Mouse (Mus musculus): ENCODE measurements around the gene Tmem201. TPM values are rescaled to one million over a fixed set of nuclear protein-coding genes. Genes with fewer than 3 reads are reported as not detected.
A peak's percentile ranks its signal among the peaks of the same experiment; 100 is the strongest.

Gene Tmem201
- polyA plus RNA-seq (2012; rRNA removed): 34.0 TPM in 2 replicates

DNA sequence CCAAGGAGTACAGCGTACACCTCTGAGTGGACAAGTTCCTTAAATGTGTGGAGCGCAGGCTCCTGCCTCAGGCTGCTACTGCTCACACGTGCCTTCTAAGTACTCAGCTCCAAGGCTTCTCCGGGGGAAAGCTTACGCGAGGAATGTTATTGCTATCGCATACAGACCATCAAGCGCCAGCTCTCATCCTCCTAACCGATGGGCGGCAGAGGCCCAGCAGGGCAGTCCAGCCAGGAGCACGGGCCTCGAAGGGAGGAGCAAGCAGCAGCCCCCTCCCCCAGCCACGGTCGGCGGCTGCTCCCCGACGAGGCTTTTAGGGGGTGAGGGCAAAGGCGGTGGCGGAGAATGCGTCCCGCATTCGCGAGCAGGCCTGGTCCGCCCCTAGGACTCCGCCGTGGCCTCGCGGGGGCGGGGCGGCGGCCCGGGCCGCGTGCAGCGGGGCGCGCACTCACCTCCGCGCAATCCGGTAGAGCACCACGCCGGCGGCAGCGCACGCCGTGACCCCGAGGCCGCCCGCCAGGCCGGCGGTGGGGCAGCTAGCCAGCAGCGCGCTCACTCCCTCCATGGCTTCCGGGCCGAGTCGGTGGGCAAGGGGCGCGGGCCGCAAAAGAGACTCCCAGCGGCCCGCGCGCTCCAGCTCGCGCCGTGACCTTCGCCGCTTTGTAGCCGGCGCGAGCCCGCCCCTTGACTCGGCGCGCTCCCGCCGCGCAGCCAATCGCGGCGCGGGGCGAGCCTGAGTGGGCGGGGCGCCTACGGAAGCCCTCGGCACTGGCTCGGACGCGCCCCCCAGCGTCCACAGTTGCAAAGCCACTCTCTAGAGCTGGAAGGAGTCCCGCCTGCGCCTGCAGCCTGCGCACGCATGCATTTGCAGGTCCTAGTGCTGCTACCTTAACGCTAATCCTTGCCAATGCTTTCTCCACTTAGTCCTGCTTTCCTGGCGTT lies at the start of gene Tmem201:
Gene Tmem201, minus strand, starts transcription at position 662 of the 942 bp plus-strand sequence.
- TF ChIP-seq CTCF (IDR thresholded peaks at IDR 0.05; ENCODE audit: insufficient read depth, low read length) (peak; percentile 43), POLR2A (IDR thresholded peaks at IDR 0.05; ENCODE audit: borderline replicate concordance, extremely low read depth, low read depth, low read length) (0 out of 2 replicates have a peak, but pooled peaks have one; percentile 4)
- DNase-seq: peak; percentile 91
- 1% methylated on average over 93 of the region's 97 CpGs for WGBS
- Histone ChIP-seq H3K4me3 (replicated peaks; ENCODE audit: extremely low read depth, low read depth, low read length) (peak within 1 kb of the TSS; percentile 81), H3K4me1 (ENCODE audit: control insufficient read depth, insufficient read depth, low read length) (peaks cover 11% of the 10 kb centered on the region)

DNA sequence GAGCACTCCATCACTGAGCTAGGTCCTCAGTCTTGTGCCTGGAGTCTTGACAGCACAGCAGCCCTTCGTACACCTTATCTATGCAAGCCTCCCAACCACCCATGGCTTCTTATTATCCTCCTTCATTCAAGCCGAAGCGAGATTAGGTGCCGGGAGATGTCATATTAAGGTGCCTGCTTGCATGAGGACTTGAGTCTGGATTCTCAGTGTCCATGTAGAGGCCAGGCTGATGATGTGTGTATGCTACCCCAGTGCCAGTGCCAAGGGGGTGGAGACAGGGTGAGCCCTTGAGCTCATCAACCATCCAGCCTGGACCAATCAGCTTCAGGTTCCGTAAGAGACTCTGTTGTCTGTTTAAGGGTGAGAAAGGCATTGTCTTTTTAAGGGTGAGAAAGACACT lies 47.1 kb upstream of the Tmem201 start:
- TF ChIP-seq CTCF (IDR thresholded peaks at IDR 0.05; ENCODE audit: insufficient read depth, low read length) (no peak), POLR2A (IDR thresholded peaks at IDR 0.05; ENCODE audit: borderline replicate concordance, extremely low read depth, low read depth, low read length) (no peak)
- WGBS: 80% methylated on average over 5 of the region's 5 CpGs
- no peak overlapping the region for H3K4me3 ChIP-seq (replicated peaks; ENCODE audit: extremely low read depth, low read depth, low read length)
- H3K4me1 ChIP-seq (ENCODE audit: control insufficient read depth, insufficient read depth, low read length): peaks cover 18% of the 10 kb centered on the region
- DNase-seq: no peak

DNA sequence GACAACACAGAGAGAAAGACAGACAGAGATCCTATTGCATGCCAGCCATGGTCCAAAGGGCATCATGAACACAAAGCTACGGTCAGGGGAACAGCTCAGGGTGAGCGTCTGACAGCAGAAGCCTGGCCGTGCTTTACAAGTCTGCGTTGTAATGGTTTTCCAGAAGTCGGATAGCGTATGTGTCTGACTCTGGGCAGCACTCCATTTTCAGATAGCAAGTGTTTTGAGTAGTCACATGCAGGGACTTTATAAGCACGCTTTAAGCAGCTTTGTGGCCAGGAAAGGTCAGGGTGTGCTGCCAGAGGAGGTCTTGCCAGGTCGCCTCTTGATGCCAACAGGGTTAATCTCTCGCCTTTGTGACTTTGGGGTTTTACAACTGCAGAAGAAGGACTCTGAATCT lies 46.5 kb upstream of the Tmem201 start:
- WGBS: 66% methylated on average over 9 of the region's 9 CpGs
- no peak for TF ChIP-seq CTCF (IDR thresholded peaks at IDR 0.05; ENCODE audit: insufficient read depth, low read length)
- no peak for TF ChIP-seq POLR2A (IDR thresholded peaks at IDR 0.05; ENCODE audit: borderline replicate concordance, extremely low read depth, low read depth, low read length)

DNA sequence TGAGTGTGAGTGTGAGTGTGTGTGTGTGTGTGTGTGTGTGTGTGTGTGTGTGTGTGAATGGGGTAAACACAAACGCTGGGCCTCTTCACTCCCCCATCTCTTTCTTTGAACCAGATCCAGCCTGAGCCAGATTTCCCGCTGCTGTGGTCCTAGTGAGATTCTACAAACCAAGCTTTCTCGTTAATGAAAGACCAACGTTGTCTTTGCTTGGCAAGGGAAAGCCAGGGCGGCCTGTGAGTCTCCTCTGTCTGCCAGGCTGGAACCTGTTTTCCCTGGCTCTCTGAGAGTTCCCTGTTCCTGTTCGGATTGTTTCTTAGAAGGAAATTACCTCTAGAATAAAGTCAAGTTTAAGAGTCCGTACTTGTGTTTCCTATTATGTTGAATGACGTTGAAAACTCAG lies 45.1 kb upstream of the Tmem201 start:
- 62% methylated on average over 8 of the region's 8 CpGs for WGBS
- Histone ChIP-seq H3K4me1 (ENCODE audit: control insufficient read depth, insufficient read depth, low read length) (peaks cover 16% of the 10 kb centered on the region), H3K4me3 (replicated peaks; ENCODE audit: extremely low read depth, low read depth, low read length) (no peak overlapping the region)
- TF ChIP-seq POLR2A (IDR thresholded peaks at IDR 0.05; ENCODE audit: borderline replicate concordance, extremely low read depth, low read depth, low read length): no peak
- TF ChIP-seq CTCF (IDR thresholded peaks at IDR 0.05; ENCODE audit: insufficient read depth, low read length): no peak
- no peak for DNase-seq

More for the DNA sequence above, 46.5 kb upstream of the Tmem201 start:
- no peak for DNase-seq
- no peak overlapping the region for H3K4me3 ChIP-seq (replicated peaks; ENCODE audit: extremely low read depth, low read depth, low read length)
- peaks cover 16% of the 10 kb centered on the region for H3K4me1 ChIP-seq (ENCODE audit: control insufficient read depth, insufficient read depth, low read length)

GRCm38 (mm10) chr4:149780565-149781356 lies 42.9 kb upstream of the Tmem201 start:
- DNase-seq: no peak
- no peak overlapping the region for H3K4me3 ChIP-seq (replicated peaks; ENCODE audit: extremely low read depth, low read depth, low read length)
- WGBS: 23% methylated on average over 13 of the region's 13 CpGs
- H3K4me1 ChIP-seq (ENCODE audit: control insufficient read depth, insufficient read depth, low read length): peaks cover 20% of the 10 kb centered on the region
- no peak for TF ChIP-seq CTCF (IDR thresholded peaks at IDR 0.05; ENCODE audit: insufficient read depth, low read length)
- TF ChIP-seq POLR2A (IDR thresholded peaks at IDR 0.05; ENCODE audit: borderline replicate concordance, extremely low read depth, low read depth, low read length): no peak

GRCm38 (mm10) chr4:149779966-149780365 lies 42.1 kb upstream of the Tmem201 start:
- Histone ChIP-seq H3K4me3 (replicated peaks; ENCODE audit: extremely low read depth, low read depth, low read length) (no peak overlapping the region), H3K4me1 (ENCODE audit: control insufficient read depth, insufficient read depth, low read length) (peaks cover 20% of the 10 kb centered on the region)
- DNase-seq: no peak
- 69% methylated on average over 9 of the region's 9 CpGs for WGBS
- TF ChIP-seq POLR2A (IDR thresholded peaks at IDR 0.05; ENCODE audit: borderline replicate concordance, extremely low read depth, low read depth, low read length): no peak
- TF ChIP-seq CTCF (IDR thresholded peaks at IDR 0.05; ENCODE audit: insufficient read depth, low read length): no peak

- DNase-seq: no peak
- TF ChIP-seq POLR2A (IDR thresholded peaks at IDR 0.05; ENCODE audit: borderline replicate concordance, extremely low read depth, low read depth, low read length): no peak
- TF ChIP-seq CTCF (IDR thresholded peaks at IDR 0.05; ENCODE audit: insufficient read depth, low read length): no peak
- WGBS: 70% methylated on average over 9 of the region's 9 CpGs
- H3K4me1 ChIP-seq (ENCODE audit: control insufficient read depth, insufficient read depth, low read length): peaks cover 17% of the 10 kb centered on the region
- H3K4me3 ChIP-seq (replicated peaks; ENCODE audit: extremely low read depth, low read depth, low read length): no peak overlapping the region
These were observed 39.3 kb upstream of the Tmem201 start for GRCm38 (mm10) chr4:149777126-149777525.

DNA sequence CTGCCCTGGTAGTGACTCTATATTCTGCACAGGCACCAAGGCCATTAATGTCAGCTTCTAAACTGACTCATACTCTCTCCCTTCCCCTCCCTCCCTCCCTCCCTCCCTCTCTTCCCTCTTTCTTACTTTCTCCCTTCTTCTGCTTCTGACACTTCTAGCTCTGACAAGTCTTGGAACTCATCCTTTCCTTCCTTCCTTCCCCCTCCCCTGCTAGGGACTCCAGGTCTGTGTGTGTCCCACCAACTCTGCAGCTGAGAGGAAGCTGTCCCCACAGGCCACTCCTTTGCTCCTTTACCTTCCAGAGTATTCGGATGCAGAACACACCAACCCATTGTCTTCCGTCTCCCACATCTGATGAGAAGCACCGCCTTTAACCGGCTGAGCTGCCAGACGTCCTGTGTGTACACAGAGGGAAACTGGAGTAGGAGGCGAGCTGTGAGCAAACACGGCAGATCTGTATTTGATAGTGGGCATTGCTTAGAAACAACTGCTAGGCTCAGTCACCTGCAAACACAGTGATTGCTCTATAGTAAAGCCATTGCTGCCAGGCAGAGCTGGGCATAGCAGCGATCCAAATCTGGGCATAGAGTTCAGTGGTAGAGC lies 38.0 kb upstream of the Tmem201 start:
- WGBS: 17% methylated on average over 8 of the region's 8 CpGs
- peak; percentile 27; the same call in 1 of the 2 replicates for TF ChIP-seq POLR2A (IDR thresholded peaks at IDR 0.05; ENCODE audit: borderline replicate concordance, extremely low read depth, low read depth, low read length)
- TF ChIP-seq CTCF (IDR thresholded peaks at IDR 0.05; ENCODE audit: insufficient read depth, low read length): no peak
- peaks cover 14% of the 10 kb centered on the region for H3K4me1 ChIP-seq (ENCODE audit: control insufficient read depth, insufficient read depth, low read length)
- H3K4me3 ChIP-seq (replicated peaks; ENCODE audit: extremely low read depth, low read depth, low read length): no peak overlapping the region
- no peak for DNase-seq

- no peak overlapping the region for H3K4me3 ChIP-seq (replicated peaks; ENCODE audit: extremely low read depth, low read depth, low read length)
- DNase-seq: no peak
- WGBS: 52% methylated on average over 7 of the region's 7 CpGs
These were observed 37.5 kb upstream of the Tmem201 start for GRCm38 (mm10) chr4:149775330-149775729.

More at GRCm38 (mm10) chr4:149775330-149775729, 37.5 kb upstream of the Tmem201 start:
- TF ChIP-seq POLR2A (IDR thresholded peaks at IDR 0.05; ENCODE audit: borderline replicate concordance, extremely low read depth, low read depth, low read length) (no peak), CTCF (IDR thresholded peaks at IDR 0.05; ENCODE audit: insufficient read depth, low read length) (no peak)
- H3K4me1 ChIP-seq (ENCODE audit: control insufficient read depth, insufficient read depth, low read length): peaks cover 9% of the 10 kb centered on the region

Data from lung, adult 2 months (tissue).